Mouse (Mus musculus) E14TG2a.4 (cell line): Measurements from ENCODE around the gene Ifitm7.

Experiments used
- CTCF ChIP-seq: conservative IDR thresholded peaks from 2 replicates; pipeline ENCODE4 v1.5.1; 2014; ENCODE audit warnings: low read length
- POU5F1 ChIP-seq: IDR thresholded peaks from 2 replicates; pipeline ENCODE4 v1.6.1; 2014; ENCODE audit warnings: low read length, borderline replicate concordance

GRCm38 (mm10) chr16:13944178-13944577 is 42.5 kb downstream of the Ifitm7 start:
- TF ChIP-seq CTCF (no peak), POU5F1 (no peak)
